Mouse (Mus musculus) NIH3T3 (cell line): ENCODE data around the gene Zc3h15.
A peak's percentile ranks its signal among the peaks of the same experiment; 100 is the strongest.

Experiments
- DNase-seq: peaks from one replicate; pipeline ENCODE4 v3.0.0-alpha.2; 2012; ENCODE audit warnings: low read depth

Zc3h15 gene

DNA sequence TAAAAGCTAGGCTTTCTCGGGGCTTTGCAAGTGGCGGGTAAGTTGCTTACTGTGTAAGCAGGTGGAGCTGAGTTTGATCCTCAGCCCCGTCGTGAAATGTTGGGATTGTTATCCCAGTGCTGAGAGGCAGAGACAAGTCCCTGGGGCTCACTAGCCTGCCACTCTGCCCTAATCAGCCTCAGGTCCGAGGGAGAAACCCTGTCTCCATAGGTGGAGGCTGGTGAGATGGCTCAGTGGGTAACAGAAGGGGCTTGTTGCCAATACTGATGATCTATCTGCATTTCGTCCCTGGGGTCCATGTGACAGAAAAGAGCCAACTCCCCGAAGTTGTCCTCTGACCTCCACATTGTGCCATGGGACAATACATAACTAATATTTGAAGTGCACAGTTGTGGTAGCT, 30.2 kb downstream of the Zc3h15 start:
- DNase-seq, result no peak

DNA sequence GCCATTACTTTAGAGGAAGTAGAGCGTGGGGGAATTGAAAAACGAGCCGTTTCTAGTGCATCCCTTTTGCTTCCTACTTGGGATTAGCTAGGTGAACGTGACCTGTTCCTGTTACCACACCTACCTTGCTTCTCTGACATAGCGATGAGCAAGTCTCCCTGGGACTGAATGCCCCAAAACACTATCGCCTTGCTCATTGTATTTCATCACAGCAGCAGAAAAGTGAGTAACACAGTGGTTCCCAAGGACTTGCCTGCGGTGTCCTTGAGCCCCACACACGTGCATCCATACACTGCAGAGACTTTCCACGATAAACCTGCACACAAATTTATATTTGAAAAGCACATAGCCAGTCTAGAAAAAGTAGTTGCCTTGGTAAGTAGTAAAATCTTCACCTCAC, 30.7 kb downstream of the Zc3h15 start:
- no peak for DNase-seq

DNA sequence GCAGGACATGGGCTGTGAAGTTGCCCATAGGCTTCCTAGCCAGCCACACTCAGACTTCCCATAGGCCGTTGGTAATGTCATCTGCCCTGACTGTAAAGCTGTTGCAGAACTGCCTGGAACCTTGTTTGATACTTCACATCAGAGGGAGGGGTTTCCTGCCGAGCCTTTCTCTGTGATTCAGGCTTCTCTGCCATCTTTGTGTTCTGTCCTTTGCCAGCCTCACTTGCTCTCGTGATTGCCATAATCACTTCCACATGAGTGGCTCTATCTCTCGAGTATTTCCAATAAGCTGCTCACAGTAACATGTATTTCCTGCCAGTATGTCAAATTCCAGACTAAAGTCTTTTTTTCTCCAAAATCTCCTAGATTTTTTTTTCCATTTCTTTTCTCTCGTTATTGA, 31.4 kb downstream of the Zc3h15 start:
- DNase-seq, result peak; percentile 51

DNA sequence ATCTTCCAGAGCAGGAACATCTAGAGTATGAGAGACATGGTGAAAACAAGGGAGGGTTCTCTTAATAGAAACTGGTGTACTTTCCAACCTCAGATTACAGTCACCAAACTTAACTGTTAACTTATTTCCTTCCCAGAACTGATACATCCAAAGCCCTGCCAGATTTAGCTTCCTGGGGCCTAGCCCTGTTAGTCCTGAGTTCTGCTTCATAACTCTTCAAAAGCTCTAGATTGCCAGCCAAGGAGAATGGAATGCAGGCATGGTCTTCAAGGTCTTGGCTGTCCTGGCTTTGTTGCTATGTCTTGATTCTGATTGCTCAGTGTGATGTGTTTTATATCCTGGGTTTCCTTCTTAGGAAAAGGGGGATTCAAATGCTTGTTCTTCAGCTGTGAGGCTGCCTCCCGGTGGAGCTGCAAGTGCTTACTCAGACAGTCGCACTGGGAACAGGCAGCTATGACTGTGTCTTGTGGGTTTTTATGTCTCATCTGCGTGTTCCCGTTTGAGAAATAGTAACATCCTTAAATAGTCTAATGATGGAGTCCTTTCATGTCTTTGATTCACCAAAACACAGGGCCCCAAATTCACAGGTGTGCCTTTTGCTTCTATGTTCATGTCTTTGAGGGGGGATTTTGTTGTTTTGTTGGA, 32.1 kb downstream of the Zc3h15 start:
- peak; percentile 71 for DNase-seq

DNA sequence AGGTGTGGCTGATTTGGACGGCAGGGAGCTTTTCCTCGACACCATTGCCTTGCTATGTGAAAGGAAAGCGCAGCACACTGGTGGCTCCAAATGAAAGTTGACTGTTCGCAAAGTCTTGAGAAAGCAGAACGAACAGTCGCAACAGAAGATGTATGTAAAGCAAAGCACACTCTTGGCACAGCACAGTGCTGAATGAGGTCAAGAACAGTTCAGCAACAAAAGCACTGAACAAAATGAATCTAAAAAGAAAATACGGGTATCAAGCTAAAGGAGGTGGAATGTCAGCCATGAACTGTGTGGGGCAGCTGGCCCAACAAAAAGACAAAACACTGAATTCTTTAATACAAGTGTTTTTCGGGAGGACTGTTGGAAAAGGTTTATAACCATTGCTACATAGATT, 37.1 kb downstream of the Zc3h15 start:
- DNase-seq, result no peak

DNA sequence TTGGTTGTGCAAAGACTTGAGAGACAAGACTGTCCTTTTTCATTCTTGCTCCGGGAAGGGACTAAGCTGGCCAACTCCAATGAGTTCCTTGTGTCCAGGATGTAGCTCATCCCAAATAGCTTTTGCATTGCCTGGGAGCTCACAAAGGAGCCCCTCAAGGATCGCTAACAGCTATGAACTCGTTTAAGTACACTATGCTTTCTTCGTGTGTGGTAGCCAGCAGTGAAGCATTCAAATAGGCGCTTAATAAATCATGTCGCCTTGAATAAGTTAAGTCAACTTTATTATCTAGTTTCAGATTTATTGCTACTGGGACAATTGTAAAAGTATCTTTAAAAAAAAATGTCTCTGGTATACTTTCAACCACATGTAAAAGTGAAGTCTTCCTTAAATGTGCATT, 37.5 kb downstream of the Zc3h15 start:
- DNase-seq, result no peak

DNA sequence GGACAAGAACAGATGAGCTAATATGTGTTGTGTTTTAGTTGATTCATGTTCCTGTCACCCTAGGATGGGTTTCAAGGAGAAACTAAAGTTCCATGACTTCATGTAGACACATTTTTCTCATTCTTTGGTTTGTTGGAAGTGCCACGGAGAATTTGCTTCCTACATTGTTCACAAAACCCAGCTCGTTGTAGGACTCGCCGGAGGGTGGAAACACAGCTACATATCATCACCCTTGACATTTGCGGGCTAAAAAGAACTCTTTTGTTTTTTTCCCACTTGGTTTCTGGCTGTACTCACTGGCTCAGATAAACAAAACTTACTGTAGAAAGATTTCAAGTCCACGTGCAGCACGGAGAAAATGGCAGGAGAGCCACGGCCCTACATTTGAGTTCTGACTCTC, 38.0 kb downstream of the Zc3h15 start:
- no peak for DNase-seq

DNA sequence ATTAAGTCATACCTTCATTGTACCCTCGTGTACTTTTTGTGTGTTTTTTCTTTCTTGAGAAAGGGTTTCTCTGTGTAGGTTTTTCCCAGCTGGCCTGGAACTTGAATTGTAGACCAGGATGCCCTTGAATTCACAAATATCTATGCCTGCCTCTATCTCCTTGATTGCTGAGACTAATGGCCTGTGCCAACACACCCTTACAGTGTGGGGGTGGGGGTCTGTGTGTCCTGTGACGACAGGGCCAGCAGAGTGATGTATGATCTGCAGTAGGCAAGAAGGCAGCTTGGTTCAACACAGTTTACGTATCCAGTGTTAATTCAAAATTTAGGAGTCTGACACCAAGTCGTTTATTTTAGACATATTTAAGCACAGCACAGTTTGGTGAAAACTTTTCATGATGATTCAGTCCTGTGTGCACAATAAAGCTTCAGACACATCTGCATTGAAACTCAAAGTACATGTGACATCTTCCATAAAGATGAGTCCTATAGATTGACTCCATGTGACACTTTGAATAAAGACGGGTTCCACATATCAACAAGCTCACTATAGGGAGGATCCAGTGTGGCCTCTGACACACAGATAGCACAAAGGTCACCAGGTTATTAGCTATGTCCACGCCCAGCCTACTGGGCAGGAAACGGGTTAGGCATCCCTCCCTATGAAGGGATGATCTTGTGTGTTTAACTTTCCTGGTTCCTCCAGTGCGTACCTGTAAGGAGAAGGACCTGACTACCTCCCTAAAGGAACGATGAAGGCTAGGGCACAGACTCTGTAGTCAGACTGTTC, 39.7 kb downstream of the Zc3h15 start:
- DNase-seq, result no peak

DNA sequence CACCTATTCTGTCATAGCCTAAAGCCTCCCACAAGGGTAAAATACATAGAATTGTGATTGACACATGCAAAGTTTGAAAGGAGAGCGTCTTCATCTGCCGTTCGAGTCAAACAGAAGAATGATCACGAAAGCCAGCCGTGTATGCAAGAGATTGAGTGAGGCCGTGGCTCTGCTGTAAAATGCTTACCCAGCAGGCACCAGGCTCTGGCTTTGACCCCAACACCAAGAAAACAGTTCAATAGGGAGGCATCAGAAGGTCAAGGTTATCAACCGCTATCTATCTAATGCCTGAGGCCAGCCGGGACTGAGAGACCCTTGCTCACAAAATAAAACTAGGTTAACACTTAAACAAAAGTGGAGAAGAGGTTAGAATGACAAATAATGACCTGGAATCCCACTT, 40.5 kb downstream of the Zc3h15 start:
- DNase-seq, result no peak

DNA sequence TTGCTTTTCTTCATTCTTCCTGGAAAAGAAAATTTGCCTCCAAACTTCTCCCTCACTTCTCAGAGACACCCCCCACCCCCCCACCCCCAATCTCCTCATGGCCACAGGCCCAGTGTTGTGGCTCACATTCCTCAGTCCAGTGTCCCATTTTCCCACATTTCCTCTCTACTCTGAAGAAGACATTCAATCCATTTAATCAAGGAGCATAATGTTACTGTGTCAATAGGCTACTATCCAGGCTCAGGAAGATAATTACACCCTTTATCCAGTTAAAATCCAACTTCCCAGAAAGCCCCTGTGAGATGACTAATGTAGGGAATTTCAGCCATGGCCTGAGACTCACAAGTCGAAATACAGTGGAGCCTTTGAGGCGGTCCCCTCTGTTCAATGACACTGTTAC, 46.1 kb downstream of the Zc3h15 start:
- no peak for DNase-seq

DNA sequence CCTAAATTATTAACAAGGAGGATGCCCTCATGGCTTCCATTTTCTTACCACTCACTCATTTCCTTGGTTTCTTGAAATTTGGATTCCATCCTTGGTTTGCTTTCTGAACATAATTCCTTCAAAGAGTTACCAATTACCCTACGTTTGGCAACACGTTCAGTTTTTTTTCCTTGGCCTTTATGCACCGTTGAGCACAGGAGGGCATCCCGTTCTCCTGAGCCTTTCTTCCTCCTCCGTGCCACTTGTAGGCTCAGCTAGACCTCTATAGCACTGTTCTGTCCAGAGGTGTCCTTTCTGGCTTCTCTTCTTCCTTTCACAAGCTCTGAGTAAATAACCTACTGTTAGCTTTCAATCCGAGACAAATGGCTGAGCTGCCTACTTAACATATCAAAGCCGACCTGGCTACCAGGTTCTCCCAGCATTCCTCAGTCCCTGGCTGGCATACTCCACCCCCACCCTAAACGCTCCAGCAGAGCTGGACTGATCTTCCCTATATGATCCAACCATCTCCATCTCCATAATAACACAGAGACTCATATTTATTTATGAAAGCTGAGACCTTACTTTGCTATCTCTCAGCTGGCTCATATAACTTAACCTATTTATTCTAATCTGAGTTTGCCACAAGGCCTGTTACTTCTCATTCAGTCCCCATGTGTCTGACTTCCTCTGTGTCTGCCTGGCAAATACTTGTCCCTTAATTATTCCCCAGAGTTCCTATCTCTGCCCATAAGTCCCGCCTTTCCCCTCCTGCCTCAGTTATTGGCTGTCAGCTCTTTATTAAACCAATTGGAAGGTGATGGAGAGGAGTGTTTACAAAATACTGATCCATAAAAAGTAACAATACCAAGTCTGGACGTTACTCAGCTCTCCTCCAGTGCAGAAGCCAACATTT, 48.7 kb downstream of the Zc3h15 start:
- no peak for DNase-seq

DNA sequence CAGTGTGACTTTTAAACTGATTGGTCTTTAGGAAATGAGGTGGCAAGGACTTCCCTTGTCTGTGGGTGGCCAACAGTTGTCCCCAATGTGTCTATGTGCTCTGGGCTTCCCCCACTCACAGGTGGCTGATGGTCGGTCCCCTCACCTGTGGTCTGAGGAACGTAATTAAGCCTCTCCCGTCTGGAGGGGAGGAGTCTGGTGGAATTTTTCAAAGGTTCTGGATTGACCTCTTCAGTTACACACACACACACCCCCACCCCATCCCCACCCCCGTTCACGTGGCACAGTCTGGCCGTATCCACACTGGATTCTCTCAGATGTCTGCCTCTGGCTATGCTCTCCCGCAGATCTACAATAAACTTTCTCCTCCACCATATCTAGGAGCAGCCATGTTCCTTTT, 49.8 kb downstream of the Zc3h15 start:
- DNase-seq, result no peak

DNA sequence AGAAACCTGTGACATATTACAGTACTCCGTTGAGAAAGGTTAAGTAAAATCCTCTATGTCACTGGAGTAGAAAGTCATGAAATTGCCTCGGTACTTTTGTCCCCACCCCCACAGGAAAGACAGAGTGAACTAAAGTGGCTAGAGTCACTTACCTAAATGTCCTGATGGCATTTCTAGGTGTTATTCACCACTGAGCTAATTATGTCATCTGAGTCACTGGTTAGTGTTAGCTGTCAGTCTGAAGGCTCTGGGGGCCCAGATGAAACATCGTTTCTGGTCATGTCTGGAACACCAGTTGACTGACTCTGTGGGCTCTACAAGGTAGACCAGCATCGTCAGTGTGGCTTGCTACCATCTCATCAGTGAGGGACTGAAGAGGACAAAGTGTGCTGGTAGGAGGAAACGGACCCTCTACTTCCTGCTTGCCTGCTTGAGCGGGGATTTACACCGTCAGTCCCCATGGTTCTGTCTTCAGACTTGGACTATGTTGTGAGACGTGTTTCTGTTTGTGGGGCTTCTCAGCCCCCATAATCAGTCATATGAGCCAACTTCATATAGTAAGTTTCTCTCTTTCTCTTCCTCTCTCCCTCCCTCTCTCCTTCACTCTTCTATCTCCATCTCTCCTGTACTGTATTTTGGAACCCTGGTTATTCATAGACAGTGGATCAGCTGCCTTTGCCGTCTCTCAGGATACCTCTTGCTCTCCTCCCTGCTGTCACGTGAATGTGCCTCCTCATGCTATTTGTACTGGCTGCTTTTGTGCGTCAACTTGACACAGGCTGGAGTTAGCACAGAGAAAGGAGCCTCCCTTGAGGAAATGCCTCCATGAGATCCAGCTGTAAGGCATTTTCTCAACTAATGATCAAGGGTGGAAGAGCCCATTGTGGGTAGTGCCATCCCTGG, 51.4 kb downstream of the Zc3h15 start:
- no peak for DNase-seq

DNA sequence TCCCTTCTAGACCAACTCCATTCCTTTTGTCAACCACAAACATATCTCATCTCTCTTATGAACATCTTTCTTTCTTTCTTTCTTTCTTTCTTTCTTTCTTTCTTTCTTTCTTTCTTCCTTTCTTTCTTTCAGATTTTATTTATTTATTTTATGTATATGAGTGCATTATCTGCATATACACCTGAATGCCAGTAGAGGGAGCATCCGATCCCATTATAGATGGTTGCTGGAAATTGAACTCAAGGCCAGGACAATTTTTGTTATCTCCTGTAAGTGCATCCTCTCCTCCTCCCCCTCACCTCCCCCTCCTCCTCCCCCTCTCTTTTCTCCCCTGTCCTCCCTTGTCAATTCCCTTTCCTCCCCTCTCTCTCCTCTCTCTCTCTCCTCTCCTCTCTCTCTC, 54.2 kb downstream of the Zc3h15 start:
- peak; percentile 16 for DNase-seq

DNA sequence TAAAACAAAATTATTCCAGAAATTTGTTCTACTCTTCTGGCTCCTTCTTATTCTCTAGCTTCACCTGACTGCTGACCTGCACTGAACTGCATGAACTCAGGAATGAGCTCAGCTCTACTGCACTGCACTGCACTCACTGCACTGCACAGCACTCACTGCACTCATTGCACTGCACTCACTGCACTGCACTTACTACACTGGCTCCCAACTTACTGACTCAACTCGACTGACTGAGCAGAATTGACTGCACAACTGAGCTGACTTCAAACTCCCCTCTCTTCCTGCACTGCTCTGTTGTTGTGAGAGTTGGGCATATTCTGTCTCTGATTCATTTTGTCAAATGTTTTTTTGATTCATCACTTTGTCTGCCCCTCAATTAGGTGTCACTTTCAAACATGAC, 55.1 kb downstream of the Zc3h15 start:
- peak; percentile 9 for DNase-seq

DNA sequence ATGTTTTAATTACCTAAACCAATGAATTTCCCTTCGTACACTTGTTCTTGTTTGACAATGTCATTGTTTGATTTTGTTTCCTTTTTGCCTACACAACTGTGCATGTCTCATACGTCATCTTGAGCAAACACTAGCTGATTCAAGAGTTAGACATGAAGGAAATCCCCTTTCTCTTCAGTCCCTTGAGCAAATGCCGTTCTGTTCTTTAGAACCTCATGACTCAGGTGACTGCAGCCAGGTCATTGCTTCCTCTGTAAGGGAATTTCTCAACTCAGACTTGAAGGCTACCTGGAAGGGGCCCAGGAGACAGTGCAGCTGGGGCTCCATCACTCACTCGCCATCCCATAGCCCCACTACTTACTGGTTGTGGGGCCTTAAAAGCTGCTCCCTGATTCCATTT, 56.4 kb downstream of the Zc3h15 start:
- DNase-seq, result peak; percentile 25

DNA sequence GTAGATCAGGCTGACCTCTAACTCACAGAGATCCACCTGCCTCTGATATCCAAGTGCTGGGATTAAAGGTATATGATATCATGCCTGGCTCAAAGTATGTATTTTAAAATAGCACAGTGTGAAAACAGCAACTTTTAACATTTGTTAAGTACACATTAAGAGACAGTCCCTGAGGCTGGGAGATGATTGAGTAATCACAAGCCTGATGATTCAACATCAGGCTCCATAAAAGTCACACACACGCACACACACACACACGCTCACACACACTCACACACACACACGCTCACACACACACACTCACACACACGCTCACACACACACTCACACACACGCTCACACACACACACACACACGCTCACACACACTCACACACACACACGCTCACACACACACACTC, 58.2 kb downstream of the Zc3h15 start:
- peak; percentile 58 for DNase-seq

DNA sequence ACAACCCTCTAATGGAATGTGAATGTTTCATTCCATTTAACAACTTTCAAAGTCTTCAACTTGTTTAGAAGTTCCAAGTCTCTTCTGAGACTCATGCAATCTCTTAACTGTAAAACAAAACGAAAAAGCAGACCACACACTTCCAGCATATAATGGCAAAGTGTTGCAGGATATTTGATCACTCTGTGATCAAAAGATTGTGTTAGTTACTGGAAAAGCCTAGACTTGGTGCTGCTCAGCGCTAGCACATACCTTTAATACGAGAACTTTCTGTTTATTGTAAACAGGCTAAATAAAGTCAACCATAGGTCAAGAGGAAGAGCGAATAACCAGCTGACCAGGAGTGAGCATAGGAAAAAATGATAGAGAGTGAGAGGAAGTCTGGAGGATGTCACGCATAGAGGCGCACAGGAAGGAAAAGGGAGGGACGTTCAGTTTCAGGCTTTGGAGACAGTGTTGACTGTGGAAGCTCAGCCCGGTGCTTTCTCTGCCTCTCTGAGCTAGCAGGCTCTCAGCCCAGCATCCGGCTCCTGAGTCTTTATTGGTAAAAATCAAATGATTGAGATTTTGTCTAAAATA, 61.4 kb downstream of the Zc3h15 start:
- no peak for DNase-seq

DNA sequence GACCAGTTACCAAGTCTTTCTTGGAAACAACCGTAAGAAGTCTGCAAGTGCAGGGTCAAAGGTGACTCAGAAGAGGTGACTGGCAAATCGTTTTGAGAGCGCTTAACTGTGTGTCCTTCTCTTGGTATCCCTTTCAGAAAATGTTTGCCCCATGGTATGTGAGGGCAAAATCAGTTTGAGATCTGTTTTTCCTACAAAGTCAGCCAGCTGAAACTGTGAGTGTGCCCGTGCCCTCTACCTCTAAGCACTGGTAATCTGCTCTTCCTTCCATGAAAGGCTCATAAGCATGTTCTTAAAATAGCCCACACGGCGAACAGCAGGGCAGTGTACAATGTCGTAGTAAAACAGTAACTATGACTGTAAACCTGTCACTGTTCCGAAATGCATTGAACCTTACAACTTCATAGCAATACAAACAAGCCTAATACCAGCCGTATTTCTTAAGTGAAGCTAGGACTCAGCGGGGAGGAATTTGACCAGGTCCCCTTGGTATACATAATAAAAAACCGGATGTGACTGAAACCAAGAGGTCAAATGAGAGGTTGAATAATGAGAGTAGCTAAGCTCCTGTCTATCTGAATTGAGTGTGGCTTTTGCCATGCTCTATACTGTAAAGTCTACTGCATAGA, 65.8 kb downstream of the Zc3h15 start:
- DNase-seq, result no peak

DNA sequence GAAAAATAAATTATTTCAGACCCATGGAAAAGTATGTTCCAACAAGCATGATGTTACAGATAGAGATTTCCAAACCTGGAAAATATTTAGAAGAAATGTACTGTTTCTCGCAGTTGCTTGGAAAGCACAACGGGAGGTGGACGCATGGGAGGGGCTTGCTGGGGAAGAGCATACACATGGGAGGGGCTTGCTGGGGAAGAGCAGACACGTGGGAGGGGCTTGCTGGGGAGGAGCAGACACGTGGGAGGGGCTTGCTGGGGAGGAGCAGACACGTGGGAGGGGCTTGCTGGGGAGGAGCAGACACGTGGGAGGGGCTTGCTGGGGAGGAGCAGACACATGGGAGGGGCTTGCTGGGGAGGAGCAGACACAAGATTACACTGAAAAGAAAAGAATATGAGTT, 69.0 kb downstream of the Zc3h15 start:
- DNase-seq, result peak; percentile 17

DNA sequence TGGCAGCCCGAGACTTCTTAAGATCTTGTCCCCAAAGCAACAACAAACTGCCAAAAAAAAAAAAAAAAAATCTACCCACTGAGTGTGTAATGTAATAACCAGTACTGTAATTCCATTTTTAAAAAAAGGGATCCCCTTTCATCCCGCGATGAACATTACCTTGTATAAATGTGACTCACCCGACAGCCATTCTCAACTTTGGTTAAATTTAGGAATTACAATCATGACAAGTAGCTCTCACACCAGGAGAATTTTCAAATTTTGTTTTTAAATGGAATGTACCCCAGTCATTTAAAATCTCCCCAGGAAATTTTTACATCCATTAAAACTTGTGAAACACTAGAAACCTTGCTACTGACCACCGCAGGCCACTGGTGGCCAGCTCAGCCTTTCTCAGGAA, 69.7 kb downstream of the Zc3h15 start:
- peak; percentile 25 for DNase-seq
